Mouse (Mus musculus) intestine, embryonic 16.5 days (tissue): ENCODE data around the gene Mcm6. TPM values are rescaled to one million over a fixed set of nuclear protein-coding genes. Genes with fewer than 3 reads are reported as not detected.

Experiments used
- ATAC-seq: fragments of 200-750 bp; cut with Nextera tagmentation; 2 replicates; pipeline ENCODE4 v1.8.0; 2017; ENCODE audit warnings: moderate TSS enrichment, moderate library complexity
- H3K27ac ChIP-seq: fragments of 300-500 bp; sonication (generic); 2 replicates; pipeline ENCODE4 v1.5.1; 2014; ENCODE audit warnings: mild to moderate bottlenecking, low read length
- H3K27me3 ChIP-seq: fragments of 300-500 bp; sonication (generic); replicated peaks from 2 replicates; pipeline ENCODE4 v1.6.1; 2014; ENCODE audit warnings: low read length, control low read depth, mixed read lengths; ENCODE audit not compliant: control insufficient read depth, insufficient read depth
- H3K36me3 ChIP-seq: fragments of 300-500 bp; sonication (generic); 2 replicates; pipeline ENCODE4 v1.6.1; 2014; ENCODE audit warnings: low read length, control low read depth; ENCODE audit not compliant: control insufficient read depth, insufficient read depth
- H3K4me1 ChIP-seq: fragments of 300-500 bp; sonication (generic); 2 replicates; pipeline ENCODE4 v1.6.1; 2014; ENCODE audit warnings: low read length, control low read depth, mixed read lengths; ENCODE audit not compliant: control insufficient read depth, insufficient read depth
- H3K4me2 ChIP-seq: fragments of 300-500 bp; sonication (generic); 2 replicates; pipeline ENCODE4 v1.6.1; 2014; ENCODE audit warnings: low read depth, low read length, control low read depth
- H3K4me3 ChIP-seq: fragments of 300-500 bp; sonication (generic); 2 replicates; pipeline ENCODE4 v1.5.1; 2014; ENCODE audit warnings: mild to moderate bottlenecking, low read length
- H3K9ac ChIP-seq: fragments of 300-500 bp; sonication (generic); 2 replicates; pipeline ENCODE4 v1.6.1; 2014; ENCODE audit warnings: low read depth, low read length
- H3K9me3 ChIP-seq: fragments of 300-500 bp; sonication (generic); 2 replicates; pipeline ENCODE4 v1.6.1; 2016; ENCODE audit warnings: low read length, control low read depth; ENCODE audit not compliant: control insufficient read depth
- WGBS: fragments of 180-500 bp; shearing (Covaris S2); extraction: QIAGEN DNeasy Blood & Tissue Kit; methylation state at CpG from one replicate; pipeline ENCODE4 v1.1.7; 2014; 5-methylcytosine and 5-hydroxymethylcytosine counted together
- polyA plus RNA-seq: library from polyadenylated mRNA; unstranded; fragments of >200 nt; fragmentation: Nextera tagmentation; extraction: Ambion mirVana; gene quantifications from 2 replicates; pipeline ENCODE4 v1.2.1, GENCODE M21; 2015

Mcm6 gene
- polyA plus RNA-seq, 1 experiment from 2014 or later, result 225 TPM

DNA sequence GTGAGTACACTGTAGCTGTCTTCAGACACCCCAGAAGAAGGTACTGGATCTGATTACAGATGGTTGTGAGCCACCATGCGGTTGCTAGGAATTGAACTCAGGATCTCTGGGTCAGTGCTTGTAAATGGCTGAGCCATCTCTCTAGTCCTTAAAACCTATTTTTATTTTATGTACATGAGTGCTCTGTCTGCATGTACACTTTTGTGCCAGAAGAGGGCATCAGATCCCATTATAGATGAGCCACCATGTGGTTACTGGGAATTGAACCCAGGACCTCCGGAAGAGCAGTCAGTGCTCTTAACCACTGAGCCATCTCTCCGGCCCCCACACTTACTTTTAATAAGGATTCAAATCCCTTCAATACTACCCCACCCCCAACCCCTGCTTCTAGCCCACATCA lies 76.5 kb downstream of the Mcm6 start:
- ATAC-seq, result no peak
- WGBS, result 95% methylated on average over 3 of the region's 3 CpGs
- H3K9ac ChIP-seq, result no peak overlapping the region

DNA sequence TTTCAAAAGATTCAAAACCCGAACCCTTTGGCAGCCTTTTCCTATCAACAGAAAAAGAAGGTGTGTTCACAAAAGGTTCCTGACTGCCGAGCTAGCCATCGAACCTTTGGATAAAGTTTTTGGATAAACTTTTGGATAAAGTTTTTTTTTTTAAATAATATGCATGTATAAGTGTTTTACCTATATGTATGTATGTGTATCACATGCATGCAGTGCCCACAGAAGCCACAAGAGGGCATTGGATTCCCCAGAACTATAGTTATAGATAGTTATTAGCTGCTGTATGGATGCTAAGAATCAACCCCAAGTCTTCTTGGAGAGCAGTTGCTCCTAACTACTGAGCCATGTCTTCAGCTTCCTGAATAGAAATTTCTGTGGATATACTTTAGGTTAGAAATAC lies 77.7 kb downstream of the Mcm6 start:
- no peaks in the 10 kb centered on the region for H3K4me1 ChIP-seq
- no peaks in the 10 kb centered on the region for H3K9me3 ChIP-seq
- H3K4me3 ChIP-seq, result no peak overlapping the region
- no peaks in the 10 kb centered on the region for H3K27me3 ChIP-seq
- no peak overlapping the region for H3K4me2 ChIP-seq
- H3K27ac ChIP-seq, result no peak overlapping the region
- H3K9ac ChIP-seq, result no peak overlapping the region
- 94% methylated on average over 3 of the region's 3 CpGs for WGBS
- peaks cover 19% of the 10 kb centered on the region for H3K36me3 ChIP-seq
- no peak for ATAC-seq

More for the DNA sequence above, 76.5 kb downstream of the Mcm6 start:
- peaks cover 10% of the 10 kb centered on the region for H3K36me3 ChIP-seq
- H3K4me3 ChIP-seq, result no peak overlapping the region
- H3K27ac ChIP-seq, result no peak overlapping the region
- no peaks in the 10 kb centered on the region for H3K27me3 ChIP-seq
- no peaks in the 10 kb centered on the region for H3K4me1 ChIP-seq
- H3K4me2 ChIP-seq, result no peak overlapping the region
- no peaks in the 10 kb centered on the region for H3K9me3 ChIP-seq

Other genes starting within 250 kb of the Mcm6 start
- gene Ubxn4, start 115.7 kb downstream of the Mcm6 start, polyA plus RNA-seq, result 77.5 and 77.8 TPM in 2 replicates
- 45.3 and 80.2 TPM in 2 replicates for gene Lct, start 31.3 kb downstream of the Mcm6 start, polyA plus RNA-seq
- 178 TPM in 2 replicates for gene Dars, start 57.7 kb upstream of the Mcm6 start, polyA plus RNA-seq
- gene Cxcr4, start 232.6 kb upstream of the Mcm6 start, polyA plus RNA-seq, result 1.9 and 2.2 TPM in 2 replicates